Mouse (Mus musculus): ENCODE results near the gene Actl10.

DNA sequence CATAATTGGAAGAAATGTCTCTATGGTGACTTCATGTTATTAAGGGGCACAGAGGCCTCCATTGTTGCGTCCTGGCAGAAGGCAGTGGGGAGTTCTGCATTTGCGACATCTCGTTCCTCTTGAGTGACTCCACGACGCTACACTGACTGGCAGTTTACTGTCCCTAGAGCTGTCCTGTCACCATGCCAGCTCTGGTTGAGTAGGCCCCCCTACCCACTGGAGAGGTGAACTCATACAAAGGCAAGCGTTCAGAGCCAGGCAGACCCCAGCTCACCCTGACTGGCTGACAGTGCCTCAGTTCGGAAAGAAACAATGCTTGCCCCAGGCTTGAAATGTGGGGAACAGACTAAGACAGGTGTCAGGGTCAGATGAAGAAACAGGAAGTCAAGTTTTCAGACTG, 22.7 kb downstream of the Actl10 start:
- TF ChIP-seq POLR2A (IDR thresholded peaks at IDR 0.05; ENCODE audit: low read depth, low read length) = no peak
- no peak for TF ChIP-seq CTCF (IDR thresholded peaks at IDR 0.05; ENCODE audit: borderline replicate concordance, insufficient read depth, low read length)
